Mouse (Mus musculus) liver, embryonic 16.5 days (tissue): ENCODE results near the gene Stk17b. TPM values are rescaled to one million over a fixed set of nuclear protein-coding genes. Genes with fewer than 3 reads are reported as not detected.

ENCODE experiments used
- polyA plus RNA-seq: library from polyadenylated mRNA; unstranded; fragments of >200 nt; fragmentation: Nextera tagmentation; extraction: Ambion mirVana; gene quantifications from 2 replicates; pipeline ENCODE4 v1.2.1, GENCODE M21; 2015

Gene Stk17b
- polyA plus RNA-seq, 1 experiment from 2014 or later = 21.7 TPM

Other genes with a start within 250 kb of the Stk17b start
- not detected in 2 replicates for gene Dnah7a, start 78.4 kb downstream of the Stk17b start, polyA plus RNA-seq